Mouse (Mus musculus): ENCODE data around the gene Kras. TPM values are rescaled to one million over a fixed set of nuclear protein-coding genes. Genes with fewer than 3 reads are reported as not detected.

Kras gene
- polyA plus RNA-seq, 2 experiments from 2014 or later, result 18.3 to 35.8 TPM

- ATAC-seq, result no peak
These were observed 2.2 kb downstream of the Kras start for GRCm38 (mm10) chr6:145247886-145248285.

GRCm38 (mm10) chr6:145246841-145247240 is 3.2 kb downstream of the Kras start:
- ATAC-seq, result no peak

GRCm38 (mm10) chr6:145242521-145242920 is 7.5 kb downstream of the Kras start:
- peak; percentile 49 for ATAC-seq

- ATAC-seq, result no peak
These were observed 9.8 kb downstream of the Kras start for GRCm38 (mm10) chr6:145240285-145240684.

- ATAC-seq, result no peak
These were observed 12.9 kb downstream of the Kras start for GRCm38 (mm10) chr6:145237148-145237547.

GRCm38 (mm10) chr6:145235367-145235766 is 14.7 kb downstream of the Kras start:
- peak; percentile 77 for ATAC-seq

GRCm38 (mm10) chr6:145234391-145234790 is 15.6 kb downstream of the Kras start:
- no peak for ATAC-seq

GRCm38 (mm10) chr6:145226296-145226695 is 23.7 kb downstream of the Kras start:
- no peak for ATAC-seq

GRCm38 (mm10) chr6:145224246-145224645 is 25.8 kb downstream of the Kras start:
- no peak for ATAC-seq

GRCm38 (mm10) chr6:145215826-145216225 is 34.2 kb downstream of the Kras start:
- no peak for ATAC-seq

- no peak for ATAC-seq
These were observed 36.1 kb downstream of the Kras start for GRCm38 (mm10) chr6:145213916-145214315.

GRCm38 (mm10) chr6:145211376-145212305 is 38.4 kb downstream of the Kras start:
- ATAC-seq, result peak; percentile 9

GRCm38 (mm10) chr6:145210816-145211338 is 39.2 kb downstream of the Kras start, which contains the start of the genes Casc1 and Etfrf1:
Casc1 (minus strand) TSS chr6:145211005.
Etfrf1 (plus strand) TSS chr6:145211134.
- ATAC-seq, result peak; percentile 92

GRCm38 (mm10) chr6:145210056-145210680 is 39.9 kb downstream of the Kras start:
- no peak for ATAC-seq

- ATAC-seq, result no peak
These were observed 44.9 kb downstream of the Kras start for GRCm38 (mm10) chr6:145205142-145205541.

GRCm38 (mm10) chr6:145204440-145204839 is 45.6 kb downstream of the Kras start:
- ATAC-seq, result no peak

- ATAC-seq, result no peak
These were observed 47.5 kb downstream of the Kras start for GRCm38 (mm10) chr6:145202432-145203125.

GRCm38 (mm10) chr6:145197949-145198686 is 51.9 kb downstream of the Kras start:
- ATAC-seq, result no peak

GRCm38 (mm10) chr6:145193446-145193845 is 56.6 kb downstream of the Kras start:
- ATAC-seq, result peak; percentile 97

GRCm38 (mm10) chr6:145193038-145193437 is 57.0 kb downstream of the Kras start:
- ATAC-seq, result no peak

- peak; percentile 92 for ATAC-seq
These were observed 62.6 kb downstream of the Kras start for GRCm38 (mm10) chr6:145187093-145188088.
